Mouse (Mus musculus): ENCODE data around the gene Dnaic1. TPM values are rescaled to one million over a fixed set of nuclear protein-coding genes. Genes with fewer than 3 reads are reported as not detected.

Gene Dnaic1
- polyA plus RNA-seq, 2 experiments from 2014 or later: not detected

DNA sequence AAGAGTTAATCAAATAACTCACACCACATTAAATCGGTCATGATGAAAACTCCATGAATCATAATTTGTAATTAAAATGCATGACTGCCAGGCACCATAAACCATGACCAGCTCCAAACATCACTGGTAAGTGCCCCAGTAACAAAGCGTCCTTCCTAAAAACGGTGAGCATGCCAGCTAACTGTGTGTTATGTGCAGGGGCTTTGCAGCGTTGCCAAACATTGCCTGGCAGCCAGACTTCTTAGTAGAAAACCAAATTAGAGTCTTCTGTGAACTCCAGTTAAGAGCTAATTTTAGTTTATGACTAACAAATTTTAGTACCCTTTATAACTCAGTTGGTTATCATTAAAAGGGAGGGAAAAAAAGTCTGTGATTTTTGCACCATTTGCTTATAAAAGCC is 3.9 kb downstream of the Dnaic1 start:
- no peak for ATAC-seq

DNA sequence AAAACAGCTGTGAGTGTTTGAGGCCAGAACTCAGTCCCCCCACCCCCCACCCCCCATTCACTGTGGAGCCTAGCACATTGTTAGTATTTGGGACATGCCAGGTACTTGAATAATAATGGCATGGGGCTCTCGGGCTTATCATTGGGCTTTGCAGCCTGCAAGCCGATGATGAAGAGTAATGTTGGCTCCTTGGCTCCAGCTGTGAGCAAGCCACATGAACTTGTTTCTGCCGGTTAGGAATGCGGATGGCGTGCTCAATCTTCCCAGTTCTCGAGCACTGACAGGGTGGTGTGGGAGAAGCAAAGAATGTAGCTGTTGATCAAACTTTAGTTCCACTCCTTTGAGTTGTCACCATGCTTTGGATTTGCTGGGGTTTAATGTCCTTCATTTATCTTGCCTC is 6.3 kb downstream of the Dnaic1 start:
- no peak for ATAC-seq

DNA sequence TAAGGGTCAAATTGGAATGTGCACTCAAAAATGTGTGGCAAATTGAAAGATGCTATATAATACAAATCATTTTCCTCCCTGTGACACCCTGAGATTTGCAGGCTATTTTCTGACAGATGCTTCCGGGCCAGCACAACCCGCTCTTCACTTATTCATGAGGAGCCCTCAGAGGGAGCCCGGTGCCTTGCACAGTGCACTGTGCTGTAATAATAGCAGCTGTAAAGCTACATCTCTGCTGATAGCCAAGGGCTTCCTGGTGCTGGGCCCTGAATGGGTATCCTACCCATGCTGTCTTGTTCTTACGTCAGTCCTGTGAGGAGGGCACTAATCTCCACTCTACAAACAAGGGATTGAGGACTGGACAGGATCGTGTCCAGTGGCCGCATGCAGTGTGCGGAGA is 13.8 kb downstream of the Dnaic1 start:
- ATAC-seq: no peak

DNA sequence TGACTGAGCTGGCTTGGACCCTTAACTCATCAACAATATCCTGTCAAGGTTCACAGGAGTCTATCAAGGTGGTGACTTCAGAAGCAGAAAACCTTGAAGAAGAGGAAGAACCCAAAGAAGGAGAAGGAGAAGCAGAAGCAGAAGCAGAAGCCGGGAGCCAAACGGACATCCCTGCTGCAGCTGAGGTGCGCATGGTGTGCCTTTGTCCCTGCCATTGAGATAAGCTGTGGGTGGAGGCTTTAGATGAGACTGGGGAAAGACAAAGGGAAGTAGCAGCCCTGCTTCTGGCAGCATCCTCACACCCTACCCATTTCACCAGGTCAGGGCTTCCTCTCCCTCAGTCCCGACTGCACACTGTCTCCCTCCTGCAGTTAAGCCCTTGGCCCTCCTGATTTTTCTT is 33.2 kb downstream of the Dnaic1 start:
- no peak for ATAC-seq

DNA sequence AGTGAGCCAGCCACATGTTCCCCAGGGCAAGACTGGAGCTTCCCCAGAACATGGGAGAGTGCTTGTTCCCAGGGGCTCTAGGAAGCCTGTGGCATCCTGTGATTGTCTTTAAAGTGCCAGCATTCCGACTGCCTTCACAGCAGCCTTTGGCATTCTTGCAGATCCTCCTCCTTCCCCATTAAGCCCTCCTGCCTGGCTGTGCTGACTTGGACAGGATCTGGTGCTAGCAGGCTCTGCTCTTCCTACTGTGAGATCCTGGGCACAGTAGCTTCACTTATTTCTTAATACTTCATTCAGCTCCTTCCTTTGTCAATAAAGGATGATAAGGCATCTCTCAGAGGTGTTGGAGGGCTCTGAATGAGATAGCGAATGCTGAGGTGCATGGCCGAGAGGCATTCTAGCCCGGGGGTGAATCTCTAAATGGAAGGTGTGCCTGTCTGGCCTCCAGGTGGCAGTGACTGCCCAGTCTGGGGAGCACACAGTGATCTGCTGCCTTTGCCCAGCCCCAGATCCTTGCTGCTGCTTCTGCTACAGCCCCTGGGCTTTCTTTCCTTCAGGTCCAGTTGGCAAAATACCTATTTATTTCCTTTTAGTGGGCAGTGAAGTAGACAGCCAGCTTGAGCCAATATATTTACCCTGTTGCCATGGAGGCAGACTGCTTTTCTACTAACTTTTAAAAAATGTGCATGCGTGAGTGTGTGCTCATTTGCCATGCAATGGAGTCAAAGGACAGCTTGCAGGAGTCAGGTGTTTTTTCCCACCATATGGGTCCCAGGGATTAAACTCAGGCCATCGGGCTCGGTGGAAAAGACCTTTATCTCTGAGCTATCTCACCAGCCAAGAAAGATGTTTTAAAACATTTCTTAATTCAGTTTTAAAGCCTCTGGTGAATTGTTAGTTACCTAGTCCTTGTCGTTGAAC is 35.2 kb downstream of the Dnaic1 start:
- ATAC-seq: no peak

DNA sequence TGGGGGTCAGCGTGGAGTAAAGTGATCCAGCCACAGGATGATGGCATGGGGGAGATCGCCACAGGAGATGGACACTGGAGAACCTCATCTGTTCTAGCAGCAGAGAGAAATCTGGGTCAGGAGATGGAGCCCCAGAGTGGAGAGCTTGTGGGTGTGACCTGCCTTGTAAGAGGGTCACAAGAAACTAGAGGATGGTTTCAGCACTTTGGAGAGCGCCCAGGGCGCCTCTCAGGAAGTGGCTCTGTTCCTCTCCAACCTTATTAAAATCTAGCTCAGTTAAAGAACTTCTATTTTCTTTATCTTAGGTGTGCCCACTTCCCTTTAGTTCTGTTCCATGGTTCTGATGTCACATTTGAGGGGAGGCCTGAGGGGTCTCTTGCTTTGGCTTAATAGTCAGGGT is 37.2 kb downstream of the Dnaic1 start:
- no peak for ATAC-seq

DNA sequence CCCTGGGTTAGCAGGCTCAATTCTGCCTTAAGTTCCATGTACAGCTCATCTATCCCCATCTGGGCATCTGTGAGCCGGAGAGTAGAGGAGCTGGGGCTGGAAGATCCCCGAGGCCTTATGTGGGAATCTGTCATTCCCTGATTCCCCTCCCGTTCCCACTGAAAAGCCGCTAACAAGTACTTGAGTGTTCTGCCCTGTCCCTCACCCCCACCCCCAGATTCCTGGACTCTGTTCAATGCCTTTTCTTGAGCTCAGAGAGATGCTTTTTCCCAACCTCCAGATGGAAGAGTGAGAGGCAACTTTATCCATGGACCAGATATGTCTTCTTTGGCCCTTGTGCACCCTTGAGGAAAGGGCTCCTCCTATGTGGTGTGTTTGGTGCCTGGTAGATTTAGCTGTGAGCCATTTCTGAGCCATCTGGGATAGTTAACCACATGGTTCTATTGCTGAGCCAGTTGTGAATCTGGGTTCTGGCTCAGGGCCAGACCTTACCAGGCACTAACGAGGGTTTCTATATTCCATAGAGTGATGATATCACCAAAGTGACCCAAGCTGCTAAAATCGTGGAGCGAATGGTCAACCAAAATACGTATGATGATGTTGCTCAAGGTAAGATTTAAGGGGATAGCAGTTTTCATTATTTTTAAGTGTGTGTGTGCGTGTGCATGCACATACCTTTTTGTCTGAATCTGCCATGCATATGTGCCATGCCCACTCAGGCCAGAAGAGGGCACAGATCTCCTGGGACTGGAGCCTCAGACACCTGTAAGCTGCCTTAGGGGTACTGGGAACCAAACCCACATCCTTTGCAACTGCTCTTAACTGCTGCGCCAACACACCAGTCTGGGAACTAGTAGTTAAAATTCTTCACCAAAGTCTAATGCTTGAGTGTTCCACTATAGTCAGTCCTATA is 40.4 kb downstream of the Dnaic1 start:
- ATAC-seq: no peak

DNA sequence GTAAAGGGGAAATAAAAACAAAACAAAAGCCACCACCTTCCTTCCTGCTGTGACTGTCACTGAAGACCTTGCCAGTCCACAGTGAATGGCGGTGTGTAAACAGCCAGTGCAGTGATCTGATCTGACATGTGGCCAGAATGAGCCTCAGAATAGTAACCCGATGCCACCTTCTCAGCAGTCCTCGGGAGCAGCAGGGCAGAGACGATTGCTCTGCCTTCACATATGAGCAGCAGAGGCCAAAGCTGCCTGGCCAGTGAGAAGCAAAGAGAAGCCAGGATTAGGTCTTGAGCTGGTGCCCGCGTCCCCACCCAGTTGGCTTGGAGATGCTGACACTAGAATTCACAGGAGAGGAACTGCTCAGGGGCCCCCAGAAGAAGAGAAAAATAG is 41.0 kb downstream of the Dnaic1 start:
- no peak for ATAC-seq

DNA sequence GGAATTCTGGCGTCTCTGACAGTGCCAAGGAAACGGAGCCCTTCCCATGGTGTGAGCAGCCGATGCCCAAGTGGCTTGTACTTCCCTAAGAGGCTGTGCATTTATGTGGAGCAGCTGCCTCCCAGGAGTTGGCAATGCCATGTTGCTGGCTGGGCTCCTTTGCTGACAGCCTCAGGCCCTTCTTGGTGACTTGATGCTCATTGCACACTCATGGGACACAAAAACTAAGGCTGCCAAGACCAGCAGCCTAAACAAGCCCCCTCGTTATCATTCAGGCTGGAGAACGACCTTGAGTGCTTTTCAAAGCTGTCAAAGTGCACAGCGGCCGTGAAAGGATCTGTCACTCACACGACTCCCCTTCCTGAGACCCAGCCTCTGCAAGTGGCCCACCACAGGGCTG is 42.6 kb downstream of the Dnaic1 start:
- no peak for ATAC-seq

DNA sequence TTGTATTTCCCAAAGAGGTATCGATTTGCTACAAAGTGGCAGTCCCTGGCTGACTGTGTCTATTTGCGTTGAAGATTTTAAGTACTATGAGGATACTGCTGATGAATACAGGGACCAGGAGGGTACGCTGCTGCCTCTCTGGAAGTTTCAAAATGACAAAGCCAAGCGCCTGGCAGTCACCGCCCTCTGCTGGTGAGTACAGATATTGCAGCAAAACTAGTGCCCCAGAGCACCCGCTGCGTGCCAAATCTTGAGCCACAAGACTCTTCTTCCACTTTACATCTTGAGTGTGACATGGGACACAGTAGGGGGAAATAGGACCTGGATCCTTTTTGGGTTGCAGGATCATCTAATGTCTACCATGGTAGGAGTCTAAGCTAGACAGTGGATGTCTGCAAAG is 44.6 kb downstream of the Dnaic1 start:
- ATAC-seq: no peak

DNA sequence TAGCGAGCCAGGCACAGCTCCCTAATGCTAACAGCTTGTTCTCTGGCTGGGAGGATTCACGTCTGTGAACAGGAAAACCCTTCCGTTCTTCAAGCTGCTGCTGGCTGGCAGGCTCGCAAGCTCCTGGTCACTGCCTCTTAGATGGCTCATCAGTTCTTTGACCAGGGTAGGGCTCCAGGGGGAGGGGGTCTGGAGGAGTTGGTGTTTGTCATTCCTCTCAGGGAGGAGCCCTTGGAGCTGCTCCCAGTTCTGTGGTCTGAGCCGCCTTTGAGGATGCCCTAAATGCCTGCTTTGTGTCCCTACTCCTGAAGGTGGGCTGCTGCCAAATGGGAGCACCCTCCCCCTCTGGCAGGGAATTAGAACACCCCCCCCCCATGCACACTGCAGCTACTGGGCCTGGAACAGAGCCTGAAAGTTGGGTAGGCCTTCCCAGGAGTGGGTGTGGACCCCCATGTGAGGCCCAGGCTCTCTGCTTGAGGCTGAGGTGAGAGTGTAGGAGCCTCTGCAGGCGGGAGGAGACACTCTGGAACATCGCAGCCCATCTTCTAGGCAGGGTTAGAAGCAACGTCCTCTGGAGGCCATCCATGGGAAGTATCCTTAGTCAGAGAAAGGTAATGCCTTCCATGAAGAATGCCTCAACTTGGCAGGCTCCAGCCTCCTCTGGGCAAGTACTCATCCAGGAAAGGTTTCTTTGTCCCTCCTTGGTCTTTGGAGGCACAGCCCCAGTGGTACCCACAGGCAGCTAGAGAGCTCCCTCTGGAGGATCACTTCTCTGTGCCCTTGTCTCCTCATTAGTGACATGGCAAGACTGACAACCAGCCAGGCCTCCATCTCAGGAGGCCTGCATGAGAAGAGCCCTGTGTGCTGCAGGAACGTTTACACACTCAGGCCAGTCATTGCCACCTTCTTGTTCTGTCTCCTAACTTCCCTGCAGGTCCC is 46.4 kb downstream of the Dnaic1 start:
- no peak for ATAC-seq

DNA sequence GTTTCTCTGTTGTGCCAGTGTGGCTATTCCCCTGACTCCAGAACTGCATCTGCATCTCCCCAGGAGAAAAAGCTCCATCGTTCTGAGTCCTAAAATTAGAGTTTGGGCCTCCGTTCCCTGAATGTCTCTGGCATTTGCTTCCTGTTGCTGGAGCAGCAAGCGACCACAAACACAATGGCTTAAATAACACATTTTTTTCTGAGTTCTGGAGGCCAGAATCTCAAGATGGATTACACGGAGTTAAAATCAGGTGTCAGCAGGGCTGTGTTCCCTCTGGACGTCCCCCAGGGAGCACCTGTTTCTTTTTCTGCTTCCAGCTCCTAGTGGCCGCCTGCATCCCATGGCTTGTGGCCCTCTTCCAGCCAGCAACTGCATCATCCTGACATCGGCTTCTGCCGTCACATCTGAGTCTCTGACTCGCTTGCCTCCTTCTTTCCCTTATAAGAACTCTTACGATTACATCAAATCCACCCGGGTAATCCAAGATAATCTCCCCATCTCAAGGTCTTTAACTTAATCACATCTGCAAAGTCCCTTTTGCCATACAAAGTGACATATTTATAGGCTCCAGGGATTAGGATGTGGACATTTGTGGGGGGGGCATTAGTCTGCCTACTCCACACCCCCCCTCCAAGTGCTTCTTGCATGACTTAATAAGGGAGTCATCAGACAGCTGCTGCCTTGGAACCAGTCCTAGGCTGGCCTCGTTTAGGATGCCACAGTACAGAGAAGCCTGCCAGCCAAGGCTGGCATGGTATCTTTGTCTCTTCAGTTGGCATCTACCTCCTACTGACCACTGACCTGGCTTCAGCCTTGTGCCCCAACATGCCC is 49.6 kb downstream of the Dnaic1 start:
- ATAC-seq: no peak

DNA sequence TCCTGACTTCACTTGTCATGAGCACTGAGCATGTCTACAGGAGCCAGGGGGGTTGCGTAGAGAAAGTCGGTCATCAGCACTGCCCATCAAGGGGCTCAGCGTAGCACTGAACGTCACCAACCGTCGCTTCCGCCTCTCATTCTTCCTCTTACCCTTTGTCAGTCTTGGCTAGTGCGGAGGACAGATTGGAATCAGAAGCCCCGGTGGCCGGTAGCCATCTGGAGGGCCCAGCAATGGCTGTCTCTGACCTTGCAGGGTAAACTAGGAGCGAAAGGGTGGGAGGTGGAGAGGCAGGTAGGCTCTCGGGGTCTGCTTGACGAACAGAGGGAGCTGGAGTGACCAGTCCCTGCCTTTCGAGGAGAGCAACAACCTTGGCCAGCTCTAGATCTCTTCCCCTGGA is 52.5 kb downstream of the Dnaic1 start:
- ATAC-seq: no peak

DNA sequence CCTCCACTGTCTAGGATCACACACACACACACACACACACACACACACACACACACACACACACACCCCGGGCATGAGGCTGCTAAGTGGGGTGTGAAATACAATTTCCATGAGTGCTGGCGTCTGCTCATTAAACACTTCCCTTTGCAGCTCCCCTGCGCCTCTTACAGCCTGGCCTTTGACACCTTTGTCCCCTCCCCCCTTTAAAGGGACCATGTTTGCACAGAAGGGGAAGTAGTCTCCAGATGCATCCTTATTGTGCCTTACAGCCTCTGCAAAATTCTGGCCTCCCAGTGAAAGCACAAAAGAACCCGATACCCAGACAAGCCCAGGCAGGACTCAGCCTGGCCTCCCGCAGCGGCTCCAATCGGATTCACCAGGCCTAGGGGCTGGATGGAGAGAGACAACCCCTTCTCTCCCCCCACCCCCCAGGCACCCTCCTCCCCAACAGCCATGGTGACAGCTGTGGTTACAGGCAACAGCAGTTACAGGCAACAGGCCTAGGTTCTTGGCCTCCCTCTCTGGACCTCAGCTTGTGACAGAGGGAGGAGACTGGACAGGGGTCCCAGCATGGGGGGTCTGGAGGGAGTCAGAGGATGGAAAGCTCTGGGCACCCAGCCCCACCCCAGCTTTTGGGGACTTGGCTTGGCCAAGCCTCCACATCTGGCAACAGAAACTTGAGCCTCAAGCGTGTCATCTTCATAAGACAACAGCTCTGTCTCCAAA is 58.8 kb downstream of the Dnaic1 start:
- ATAC-seq: no peak

DNA sequence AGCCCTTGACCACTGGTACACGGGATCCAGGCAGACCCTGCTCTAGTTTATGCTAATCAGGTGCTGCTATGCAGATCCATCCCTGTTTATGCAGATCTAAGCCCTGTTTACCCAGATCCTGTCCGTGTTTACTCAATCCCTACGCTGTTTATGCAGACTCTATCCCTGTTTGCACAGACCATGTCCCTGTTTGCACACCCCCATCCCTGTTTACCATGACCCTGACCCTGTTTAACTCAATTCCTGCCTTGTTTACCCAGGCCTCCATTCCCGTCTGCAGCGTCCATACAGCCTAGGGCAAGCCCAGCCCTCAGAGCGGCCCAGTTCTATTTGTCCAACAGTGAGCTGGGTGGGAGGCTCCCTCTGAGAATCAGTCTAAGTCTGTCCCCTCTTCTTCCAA is 60.6 kb downstream of the Dnaic1 start:
- ATAC-seq: no peak

DNA sequence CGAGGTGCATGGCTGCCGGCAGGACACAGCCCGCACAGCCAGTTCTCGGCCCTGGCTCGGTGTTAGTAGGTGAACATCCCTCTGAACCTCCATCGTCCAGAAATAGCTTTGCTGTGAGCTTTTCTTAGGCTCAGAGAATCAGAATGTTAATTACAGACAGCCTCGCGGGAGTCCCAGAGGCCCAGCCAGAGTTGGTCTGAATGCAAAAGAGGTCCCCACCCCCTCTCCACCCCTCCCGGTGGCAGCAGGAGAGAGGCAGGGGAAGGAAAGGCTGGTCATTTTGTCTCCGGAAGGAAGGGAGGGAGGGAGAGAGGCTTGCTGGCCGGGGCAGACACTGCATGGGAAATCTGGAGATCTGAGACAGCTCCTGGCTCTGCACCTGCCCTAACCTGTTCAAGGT is 61.8 kb downstream of the Dnaic1 start:
- ATAC-seq: no peak

DNA sequence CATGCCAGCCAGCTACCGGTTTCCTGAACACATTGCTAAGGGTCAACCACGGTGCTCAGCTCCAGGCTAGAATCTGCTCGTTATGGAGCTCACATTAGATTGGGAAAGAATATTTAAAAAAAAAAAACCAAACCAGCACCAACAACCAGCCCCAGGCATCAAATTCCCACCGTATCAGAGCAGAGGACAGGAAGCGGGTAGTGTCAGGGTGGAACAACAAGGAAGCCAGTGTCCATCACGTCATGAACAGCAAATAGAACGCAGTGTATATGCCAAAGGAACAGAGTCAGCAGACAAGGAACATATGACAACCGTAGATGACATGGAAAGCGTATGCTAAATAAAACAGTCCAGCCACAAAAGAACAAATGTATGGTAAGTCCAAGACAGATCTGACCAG is 63.4 kb downstream of the Dnaic1 start:
- no peak for ATAC-seq

DNA sequence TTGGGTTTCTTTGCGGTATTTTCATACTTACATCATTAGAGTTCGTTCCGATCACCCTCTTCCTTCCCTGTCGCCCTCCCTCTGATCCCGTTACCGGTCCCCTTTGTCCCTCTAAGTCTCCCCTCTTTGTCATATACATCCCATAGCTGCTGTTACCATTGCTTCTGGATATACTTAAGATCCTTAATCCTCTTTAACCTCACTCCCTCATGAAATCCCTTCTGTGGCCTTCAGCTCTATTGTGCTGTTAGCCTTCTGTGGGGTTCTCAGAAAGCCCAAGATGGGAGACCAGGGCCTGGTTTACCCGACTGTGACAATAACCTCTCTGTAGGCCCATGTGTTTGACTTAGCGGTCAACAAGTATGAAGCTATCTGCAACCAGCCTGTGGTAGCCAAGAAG is 65.1 kb downstream of the Dnaic1 start:
- ATAC-seq: no peak

DNA sequence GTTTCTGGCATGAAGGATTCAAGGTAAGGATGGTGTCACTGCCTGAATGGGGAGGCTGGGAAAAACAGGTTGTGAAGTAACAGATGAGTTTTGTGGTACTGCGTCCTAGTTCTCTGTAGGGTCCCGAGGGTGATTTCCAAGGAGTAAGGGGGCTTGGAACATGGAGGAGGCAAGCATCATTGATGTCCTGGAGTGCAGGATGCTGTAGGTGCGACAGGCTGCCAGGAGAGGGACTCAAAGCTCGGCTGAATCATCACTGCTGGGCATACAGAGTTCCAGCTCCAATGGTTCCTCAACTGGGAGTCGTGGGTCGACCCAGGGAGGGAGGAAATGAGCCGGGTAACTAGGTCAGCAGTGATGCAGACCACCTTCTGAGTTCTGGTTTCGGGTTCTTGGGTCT is 65.6 kb downstream of the Dnaic1 start:
- no peak for ATAC-seq

DNA sequence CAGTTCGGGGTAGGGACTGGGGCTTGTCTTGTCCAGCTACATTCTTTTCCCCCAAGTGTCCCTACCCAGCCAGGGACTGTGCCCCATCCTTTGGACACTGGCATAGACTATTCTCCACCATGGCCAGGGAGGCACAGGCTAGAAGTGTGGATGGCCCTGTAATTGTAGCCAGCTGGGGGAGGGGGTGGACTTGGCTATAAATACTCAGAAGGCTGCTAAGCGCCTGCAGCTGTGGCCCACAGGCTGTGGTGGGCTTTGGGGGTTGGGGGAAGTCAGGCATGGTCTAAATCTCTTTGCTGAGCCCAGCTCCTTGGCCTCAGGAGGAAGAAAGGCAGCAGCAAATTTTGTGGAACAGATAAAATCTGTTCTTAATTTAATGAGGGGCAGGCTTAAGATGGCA is 66.3 kb downstream of the Dnaic1 start:
- no peak for ATAC-seq

DNA sequence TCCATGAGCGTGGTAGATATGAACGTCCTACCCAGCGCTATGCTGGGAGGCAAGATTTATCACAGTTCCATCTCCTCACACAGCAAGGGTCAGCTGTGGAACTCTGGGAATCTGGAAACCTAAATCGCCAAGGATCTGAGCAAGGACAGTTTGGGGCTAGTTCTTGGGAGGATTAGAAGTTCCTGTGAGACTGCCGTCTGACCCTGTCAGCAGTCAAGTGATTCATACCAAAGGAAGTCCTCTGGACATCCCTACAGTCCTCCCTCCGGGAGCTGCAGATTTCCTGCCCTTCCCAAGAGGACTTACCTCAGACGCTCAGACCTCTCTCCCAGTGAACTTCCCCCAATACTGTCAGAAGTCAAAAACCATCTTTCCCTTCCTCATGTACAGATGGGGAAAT is 66.8 kb downstream of the Dnaic1 start:
- ATAC-seq: no peak

Measured in activated CD4-positive, CD25-positive, alpha-beta regulatory T cell, adult 4 months (primary cell).